Mouse (Mus musculus) Muller cell, postnatal 12 days (primary cell): Measurements from ENCODE around the gene Ccdc63.
"Not testable (repeated sequence)": the region's sequence is repeated elsewhere in the genome, so short reads cannot be mapped to it uniquely, and the experiment has no call there.

Source experiments
- DNase-seq: peaks from one replicate; pipeline ENCODE4 v3.0.0-alpha.2; 2015; ENCODE audit errors: inconsistent ontology term

Gene Ccdc63

GRCm38 (mm10) chr5:122140723-122141122 is at the start of gene Ccdc63:
Ccdc63 (minus strand) TSS chr5:122140823.
- DNase-seq = no peak

- DNase-seq = no peak
These were observed 48.5 kb upstream of the Ccdc63 start for GRCm38 (mm10) chr5:122189115-122189514.

DNA sequence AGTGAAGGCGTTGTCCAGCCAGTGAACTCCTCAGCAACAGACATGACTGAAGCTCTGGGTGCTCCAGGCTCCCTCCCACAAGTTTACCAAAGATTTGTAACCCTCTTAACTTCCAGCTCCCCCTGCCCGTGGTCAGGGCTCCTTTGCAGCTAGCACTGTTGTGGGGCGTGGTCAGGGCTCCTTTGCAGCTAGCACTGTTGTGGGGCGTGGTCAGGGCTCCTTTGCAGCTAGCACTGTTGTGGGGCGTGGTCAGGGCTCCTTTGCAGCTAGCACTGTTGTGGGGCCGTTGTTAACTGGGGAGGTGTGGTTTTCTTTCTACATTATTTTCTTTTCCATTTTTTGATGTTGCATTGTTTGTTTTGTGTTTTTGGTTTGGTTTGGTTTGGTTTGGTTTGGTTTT is 44.2 kb upstream of the Ccdc63 start:
- DNase-seq = not testable (repeated sequence)

DNA sequence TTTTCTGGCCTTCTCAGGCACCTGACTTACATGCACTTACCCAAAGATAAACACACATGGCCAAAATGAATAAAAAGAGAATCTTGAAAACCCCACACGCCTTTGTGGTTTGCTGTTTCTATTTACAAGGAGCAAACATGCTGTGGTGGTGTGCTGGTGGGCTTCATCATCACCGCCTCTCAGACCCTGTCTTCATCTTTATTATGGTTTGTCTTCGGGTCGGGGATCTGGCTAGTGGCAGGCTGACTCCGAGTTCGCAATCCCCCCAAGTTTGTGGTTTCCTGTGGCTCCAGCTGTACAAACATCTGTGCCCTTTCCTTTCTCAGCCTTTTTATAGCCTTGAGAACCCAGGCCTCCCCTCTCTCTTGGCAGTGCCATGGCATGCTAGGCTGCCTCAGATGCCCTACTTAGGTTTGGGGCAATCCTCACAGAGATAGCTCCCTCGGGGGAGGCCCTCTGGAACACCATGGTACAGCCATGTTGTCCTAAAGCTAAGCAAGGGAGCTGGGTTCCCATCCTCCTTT is 43.7 kb upstream of the Ccdc63 start:
- no peak for DNase-seq

DNA sequence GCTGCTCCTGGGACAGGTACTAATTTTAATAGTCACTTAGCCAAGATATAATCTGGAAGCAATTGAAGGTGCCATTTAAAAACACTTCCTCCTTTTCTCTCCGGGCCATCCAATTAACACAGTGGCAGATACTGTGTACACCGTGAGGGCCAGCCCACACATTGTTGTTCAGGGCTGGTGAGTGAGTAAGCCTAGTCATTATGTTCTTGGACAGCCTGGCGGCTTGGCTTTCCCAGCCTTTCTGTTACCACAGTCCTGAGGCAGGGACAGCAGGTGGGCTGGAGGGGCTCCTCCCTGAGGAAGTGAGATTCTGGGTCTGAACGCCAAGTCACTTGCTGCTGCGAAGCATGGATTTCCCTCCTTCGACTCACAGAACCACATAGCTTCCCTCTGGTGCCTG is 39.0 kb upstream of the Ccdc63 start:
- DNase-seq = peak; percentile 55

DNA sequence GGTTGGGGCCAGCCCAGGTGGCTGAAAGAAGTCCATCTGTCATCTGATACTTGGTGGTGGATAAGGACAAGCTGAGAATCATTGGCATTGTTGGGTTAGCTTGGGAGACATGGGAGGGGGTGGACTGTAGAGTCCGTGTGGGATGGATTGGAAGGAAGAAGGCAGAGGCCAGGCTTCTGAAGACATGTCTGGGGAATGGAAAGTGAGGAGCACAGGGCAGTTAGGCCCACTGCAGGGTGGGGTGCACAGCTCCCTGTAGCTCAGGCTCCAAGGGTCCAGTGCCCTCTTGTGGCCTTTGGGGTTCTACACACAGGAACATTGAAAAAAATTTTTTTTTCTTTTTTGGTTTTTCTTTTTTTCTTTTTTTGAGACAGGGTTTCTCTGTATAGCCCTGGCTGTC is 35.8 kb upstream of the Ccdc63 start:
- DNase-seq = peak; percentile 36

DNA sequence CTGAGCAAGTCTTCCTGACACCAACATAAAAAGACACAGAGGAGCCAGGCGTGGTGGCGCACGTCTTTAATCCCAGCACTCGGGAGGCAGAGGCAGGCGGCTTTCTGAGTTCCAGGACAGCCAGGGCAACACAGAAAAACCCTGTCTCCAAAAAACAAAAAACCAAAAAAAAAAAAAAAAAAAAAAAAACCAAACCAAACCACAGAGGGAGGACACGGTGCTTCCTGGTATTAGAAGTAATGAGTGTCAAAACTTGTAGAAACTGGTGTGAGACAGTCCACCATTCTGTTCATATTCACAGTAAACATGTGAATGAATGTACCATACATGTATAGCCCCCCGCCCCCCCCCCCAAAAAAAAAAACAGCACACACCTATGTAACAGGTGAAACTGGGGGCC is 35.3 kb upstream of the Ccdc63 start:
- no peak for DNase-seq

DNA sequence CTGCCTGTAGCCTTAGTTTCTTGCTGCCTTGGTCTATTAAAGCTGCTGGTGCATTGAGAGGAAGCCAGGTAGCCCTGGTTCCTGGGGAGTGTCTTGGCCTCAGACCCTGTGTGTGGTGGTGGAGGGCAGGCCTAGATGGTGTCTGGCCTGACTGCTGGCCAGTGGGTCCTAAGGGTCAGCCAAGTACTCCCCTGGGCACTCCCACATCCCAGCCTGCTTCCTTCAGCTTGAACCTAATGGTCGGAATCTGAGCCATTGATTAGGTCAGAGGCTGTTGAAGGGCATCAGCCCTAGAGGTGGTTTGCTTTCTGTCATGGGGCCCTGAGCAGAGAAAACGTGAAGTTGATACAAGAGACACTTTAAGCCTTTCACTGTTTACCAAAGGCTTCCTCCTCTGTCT is 34.8 kb upstream of the Ccdc63 start:
- DNase-seq = no peak

DNA sequence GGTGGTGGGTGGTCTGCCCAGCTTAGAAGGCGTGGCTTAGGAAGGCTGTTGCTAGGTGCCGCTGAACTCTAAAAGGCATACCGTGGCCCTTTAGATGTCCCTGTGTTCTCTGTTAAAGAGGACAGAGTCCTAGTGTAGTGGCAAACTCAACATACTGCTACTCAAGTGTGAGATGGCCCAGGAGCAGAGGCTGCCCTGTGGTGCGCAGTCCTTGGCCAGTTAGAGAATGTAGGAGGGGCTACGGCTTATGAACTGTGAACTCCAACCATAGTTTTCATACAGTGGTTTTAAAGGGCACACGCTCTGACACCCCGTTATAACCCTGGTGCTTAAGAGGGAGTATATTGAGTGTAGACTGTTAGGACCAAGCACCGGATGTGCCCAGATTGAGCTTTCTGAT is 30.4 kb upstream of the Ccdc63 start:
- DNase-seq = no peak

- DNase-seq = no peak
These were observed 27.9 kb upstream of the Ccdc63 start for GRCm38 (mm10) chr5:122168344-122169069.

- peak; percentile 70 for DNase-seq
These were observed 26.1 kb upstream of the Ccdc63 start for GRCm38 (mm10) chr5:122166636-122167161.

GRCm38 (mm10) chr5:122165233-122165915 is 24.8 kb upstream of the Ccdc63 start:
- DNase-seq = peak; percentile 37

GRCm38 (mm10) chr5:122164011-122164410 is 23.4 kb upstream of the Ccdc63 start:
- DNase-seq = no peak

DNA sequence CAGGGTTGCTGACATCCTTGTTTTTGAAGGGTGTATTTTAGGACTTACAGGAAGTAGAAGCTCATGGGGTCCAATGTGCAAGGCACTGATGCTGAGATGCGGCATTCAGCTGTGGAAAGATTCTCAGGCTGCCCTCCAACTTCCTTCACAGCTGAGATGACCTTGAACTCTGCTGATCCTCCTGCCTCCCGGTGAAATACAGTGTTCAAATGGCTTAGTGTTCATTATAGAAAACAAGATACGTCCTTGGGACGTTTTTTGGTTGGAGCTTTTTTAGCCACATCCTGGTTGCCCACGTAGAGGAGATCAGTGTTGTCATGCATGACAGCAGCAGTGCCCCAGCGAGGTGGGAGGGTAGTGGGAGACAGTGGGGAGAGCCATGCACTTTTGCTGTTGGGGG is 22.6 kb upstream of the Ccdc63 start:
- no peak for DNase-seq

DNA sequence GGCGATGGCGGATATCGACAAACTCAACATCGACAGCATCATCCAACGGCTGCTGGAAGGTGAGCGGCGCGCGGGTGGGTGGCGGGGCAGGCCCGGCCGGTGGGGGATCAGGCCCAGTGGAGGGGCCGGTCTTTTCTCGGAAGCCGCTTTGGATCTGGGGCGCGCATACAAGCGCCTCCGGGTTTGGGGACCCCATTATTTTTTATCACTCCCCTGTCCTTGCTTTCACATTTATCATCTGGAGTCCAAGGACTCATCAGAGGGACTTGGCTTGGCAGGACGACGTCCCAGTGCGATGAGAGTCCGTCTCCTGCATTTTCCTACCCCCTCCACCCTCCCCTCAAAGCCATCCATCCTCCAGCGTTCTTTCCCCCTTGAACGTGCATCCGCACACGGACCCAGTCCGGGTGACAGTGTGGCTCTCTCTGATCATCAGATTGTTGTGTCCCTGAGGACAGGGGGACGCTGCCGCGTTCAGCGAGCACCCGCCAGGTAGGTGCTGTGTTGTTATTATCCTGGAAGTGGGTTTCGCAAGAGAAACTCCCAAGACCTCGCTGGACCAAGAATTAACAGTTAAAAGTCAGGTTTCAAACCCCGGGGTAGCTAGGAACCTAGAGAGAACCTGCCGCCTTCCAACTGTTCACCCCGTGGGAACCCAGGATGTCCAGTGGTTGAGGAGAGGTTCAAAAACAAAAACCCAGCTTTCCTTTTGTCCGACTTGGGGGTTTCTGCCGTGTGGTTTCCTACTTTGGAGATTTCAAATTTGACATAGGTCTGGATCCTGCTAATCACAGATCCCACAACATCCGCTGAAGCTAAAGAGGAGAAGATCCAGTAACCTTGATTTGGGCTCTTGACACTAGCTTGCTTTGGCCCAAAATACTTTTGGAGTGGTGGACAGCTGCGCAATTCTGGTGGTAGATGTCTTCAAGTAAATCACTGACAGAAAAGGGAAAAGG is 18.2 kb upstream of the Ccdc63 start:
- DNase-seq = no peak

DNA sequence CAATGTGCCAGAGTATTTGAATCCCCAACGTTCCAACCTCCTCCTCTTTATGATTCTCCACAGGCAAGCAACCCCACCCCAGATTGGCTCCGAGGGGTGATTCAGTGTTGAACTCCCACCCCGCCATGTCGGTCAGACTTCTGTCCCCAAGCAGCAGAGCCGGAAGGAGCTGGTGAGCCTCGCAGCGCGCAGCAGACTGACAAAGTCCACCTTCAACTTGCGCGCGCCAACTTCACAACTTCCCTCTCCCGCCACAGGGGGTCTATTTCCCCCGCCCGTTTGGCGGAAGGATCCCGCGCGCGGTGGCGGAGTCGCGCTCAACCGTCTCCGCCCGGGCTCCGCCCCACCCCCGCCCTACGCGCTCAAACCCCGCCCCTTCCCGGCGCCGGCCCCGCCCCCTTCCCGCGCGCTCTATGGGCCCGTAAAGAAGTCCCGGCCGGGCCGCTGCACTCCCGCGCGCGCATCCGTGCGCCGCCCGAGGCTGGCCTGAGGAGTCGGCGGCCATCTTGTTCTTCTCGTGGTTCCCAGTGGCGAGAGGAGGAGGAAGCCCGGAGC is 17.3 kb upstream of the Ccdc63 start, which contains the start of gene Ppp1cc:
Ppp1cc (plus strand) TSS at position 452 of the 555 bp plus-strand sequence.
- DNase-seq = peak; percentile 97

DNA sequence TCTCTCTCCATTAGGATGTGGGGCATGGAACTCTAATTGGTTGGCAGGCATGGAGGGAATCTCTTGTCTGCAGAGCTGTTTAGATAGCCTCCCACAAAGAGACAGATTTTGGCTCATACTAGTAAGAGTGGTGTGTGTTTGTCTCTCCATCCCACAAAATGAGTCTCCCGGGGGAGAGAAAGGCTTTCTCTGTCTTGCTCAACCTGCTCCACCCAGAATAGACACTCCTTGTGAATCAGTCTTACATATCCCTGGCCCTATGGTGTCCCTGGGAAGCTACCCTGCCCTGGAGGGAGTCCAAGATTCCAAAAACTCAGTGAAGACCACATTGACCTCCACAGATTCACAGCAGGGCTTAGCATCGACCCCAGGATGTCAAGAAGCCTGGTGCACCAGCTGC is 15.9 kb upstream of the Ccdc63 start:
- no peak for DNase-seq

- DNase-seq = no peak
These were observed 15.0 kb upstream of the Ccdc63 start for GRCm38 (mm10) chr5:122155613-122156012.

- DNase-seq = no peak
These were observed 14.2 kb upstream of the Ccdc63 start for GRCm38 (mm10) chr5:122154782-122155181.

- DNase-seq = no peak
These were observed 13.4 kb upstream of the Ccdc63 start for GRCm38 (mm10) chr5:122154006-122154405.

GRCm38 (mm10) chr5:122152508-122152907 is 11.9 kb upstream of the Ccdc63 start:
- DNase-seq = not testable (repeated sequence)
